Mouse (Mus musculus): ENCODE results near the gene Pilra. TPM values are rescaled to one million over a fixed set of nuclear protein-coding genes. Genes with fewer than 3 reads are reported as not detected.

Pilra gene
- polyA plus RNA-seq, 1 experiment from 2014 or later, result 12.5 TPM

DNA sequence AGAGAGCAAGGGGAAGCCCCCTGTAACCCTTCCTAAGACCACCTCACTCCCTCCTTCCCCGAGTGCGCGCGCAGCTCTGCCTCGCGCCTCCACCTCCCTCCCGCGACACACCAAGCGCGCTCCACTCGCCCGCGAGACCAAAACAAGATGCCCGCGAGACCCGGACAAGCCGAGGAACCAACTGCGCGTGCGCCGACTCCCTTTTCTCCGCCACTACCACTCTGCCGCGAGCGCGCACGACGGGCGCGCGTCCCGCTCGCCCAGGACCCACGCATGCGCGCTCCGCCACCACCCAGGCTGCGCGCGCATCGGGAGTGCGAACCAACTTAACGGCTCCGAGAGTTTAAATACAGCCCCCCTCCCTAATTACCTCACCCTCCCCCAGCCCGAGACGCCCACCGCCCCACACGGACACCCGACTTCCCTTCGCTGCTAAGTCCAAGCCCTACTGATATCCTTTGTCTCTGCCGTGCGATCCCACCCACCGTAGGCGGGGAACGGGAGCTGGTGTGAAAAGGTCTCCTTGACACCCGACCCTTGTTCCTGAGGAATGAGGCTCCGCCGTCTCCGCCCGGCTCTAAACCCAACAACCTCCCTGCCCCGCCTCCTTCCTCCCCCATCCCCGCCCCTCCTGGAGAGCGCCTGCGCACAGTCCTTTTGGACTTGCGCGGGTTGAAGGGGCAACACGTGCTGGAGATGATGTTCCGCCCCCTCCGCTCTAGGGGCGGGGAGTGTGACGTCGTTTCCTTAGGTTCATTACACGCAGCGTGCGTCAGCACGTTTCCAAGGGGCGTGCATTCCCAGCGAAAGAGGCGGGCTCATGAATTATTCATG is 49.8 kb downstream of the Pilra start:
- H3K4me3 ChIP-seq (ENCODE audit: low read depth, low read length), result peak overlapping the region; percentile 63
- under 1% methylated on average over 77 of the region's 79 CpGs for WGBS

DNA sequence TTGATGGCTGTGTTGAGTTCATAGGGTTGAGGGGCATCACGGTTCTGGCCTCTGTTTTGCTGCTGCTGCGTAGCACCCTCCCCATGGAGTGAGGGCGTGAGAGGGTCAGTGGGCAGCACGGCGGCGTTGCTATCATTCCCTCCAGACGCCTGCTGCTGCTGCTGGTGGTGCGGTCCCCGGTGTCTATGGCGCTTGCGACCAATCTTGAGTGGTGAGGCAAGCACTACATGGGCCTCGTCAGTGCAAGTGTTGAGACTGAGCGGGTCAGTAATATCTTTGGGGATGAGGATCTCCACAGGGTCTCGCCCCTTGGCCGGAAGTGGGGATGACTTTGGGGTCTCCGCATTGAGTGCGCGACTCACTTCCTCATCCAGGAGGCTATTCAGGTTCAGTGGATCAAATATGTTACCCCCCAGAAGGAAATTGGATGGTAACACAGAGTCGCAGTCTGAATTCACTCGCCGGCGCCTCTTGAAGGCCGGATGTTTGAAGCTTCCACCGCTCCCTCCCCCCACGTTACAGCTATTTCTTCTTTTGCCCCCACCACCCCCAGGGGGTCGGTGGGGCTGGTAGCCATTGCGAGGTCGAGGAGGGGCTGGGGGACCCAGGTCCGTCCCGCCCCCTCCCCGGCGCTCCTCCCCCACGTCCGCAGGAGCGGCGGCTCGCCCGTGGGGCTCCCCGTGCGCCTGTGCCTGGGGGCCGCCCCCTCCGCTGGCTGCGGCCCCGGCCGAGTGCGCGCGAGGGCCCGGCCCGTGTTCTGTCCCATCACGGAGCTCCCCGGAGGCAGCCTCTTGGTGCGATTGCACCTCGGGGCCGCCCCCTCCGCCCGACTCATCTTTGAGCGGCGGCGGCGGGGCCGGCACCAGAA is 50.7 kb downstream of the Pilra start:
- peak; percentile 64 for DNase-seq (ENCODE audit: low spot score)
- H3K9ac ChIP-seq (replicated peaks; ENCODE audit: low read depth), result peak overlapping the region; percentile 80
- H3K36me3 ChIP-seq (ENCODE audit: insufficient read depth, low read length), result peaks cover 13% of the 10 kb centered on the region
- H3K9me3 ChIP-seq (ENCODE audit: low read length), result no peaks in the 10 kb centered on the region
- H3K4me1 ChIP-seq (ENCODE audit: insufficient read depth, low read depth, low read length), result peaks cover 26% of the 10 kb centered on the region
- whole genome bisulfite sequencing, result 4% methylated on average over 34 of the region's 62 CpGs
- H3K27ac ChIP-seq (ENCODE audit: low read length), result peak overlapping the region; percentile 99
- H3K4me3 ChIP-seq (ENCODE audit: low read depth, low read length), result peak overlapping the region; percentile 63
- TF ChIP-seq EP300 (IDR thresholded peaks at IDR 0.05), result no peak
- no peak for TF ChIP-seq CTCF (IDR thresholded peaks at IDR 0.05)
- no peaks in the 10 kb centered on the region for H3K27me3 ChIP-seq (replicated peaks; ENCODE audit: insufficient read depth, low read length)
- peak overlapping the region; percentile 85 for H3K4me2 ChIP-seq (replicated peaks; ENCODE audit: low read depth, low read length)
- ATAC-seq, result peak; percentile 3; the same call in 1 of the 2 replicates

More for the DNA sequence above, 49.8 kb downstream of the Pilra start:
- Histone ChIP-seq H3K4me2 (replicated peaks; ENCODE audit: low read depth, low read length) (peak overlapping the region; percentile 85), H3K27ac (ENCODE audit: low read length) (peak overlapping the region; percentile 99), H3K27me3 (replicated peaks; ENCODE audit: insufficient read depth, low read length) (no peaks in the 10 kb centered on the region), H3K9me3 (ENCODE audit: low read length) (no peaks in the 10 kb centered on the region), H3K36me3 (ENCODE audit: insufficient read depth, low read length) (peaks cover 7% of the 10 kb centered on the region), H3K9ac (replicated peaks; ENCODE audit: low read depth) (peak overlapping the region; percentile 80), H3K4me1 (ENCODE audit: insufficient read depth, low read depth, low read length) (peaks cover 26% of the 10 kb centered on the region)
- DNase-seq (ENCODE audit: low spot score) (peak; percentile 99), ATAC-seq (peak; percentile 90)
- no peak for TF ChIP-seq CTCF (IDR thresholded peaks at IDR 0.05)
- no peak for TF ChIP-seq EP300 (IDR thresholded peaks at IDR 0.05)

DNA sequence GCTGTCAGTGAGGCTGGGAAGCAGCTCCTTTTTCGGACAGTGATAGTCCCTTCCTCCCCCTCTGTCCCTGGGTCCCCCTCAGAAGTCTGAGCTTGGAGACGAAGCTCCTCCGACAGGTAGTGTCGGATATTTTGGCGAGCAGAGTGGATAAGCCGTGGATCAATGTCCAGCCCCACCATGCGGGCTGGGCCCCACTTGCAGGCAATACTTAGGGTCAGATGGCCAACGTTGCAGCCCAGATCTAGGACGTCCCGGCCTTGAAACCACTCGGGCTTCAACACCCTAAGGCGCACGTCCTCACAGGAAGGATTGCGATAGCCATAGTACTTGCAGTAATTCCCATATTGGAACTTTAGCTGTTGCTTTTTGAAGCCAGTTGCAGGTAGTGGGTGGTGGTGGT is 51.5 kb downstream of the Pilra start:
- H3K9ac ChIP-seq (replicated peaks; ENCODE audit: low read depth), result peak overlapping the region; percentile 80
- 52% methylated on average over 14 of the region's 14 CpGs for WGBS
- H3K4me1 ChIP-seq (ENCODE audit: insufficient read depth, low read depth, low read length), result peaks cover 32% of the 10 kb centered on the region
- H3K4me2 ChIP-seq (replicated peaks; ENCODE audit: low read depth, low read length), result peak overlapping the region; percentile 85
- ATAC-seq (no peak), DNase-seq (ENCODE audit: low spot score) (no peak)
- H3K4me3 ChIP-seq (ENCODE audit: low read depth, low read length), result peak overlapping the region; percentile 63; the same call in 1 of the 2 replicates
- no peaks in the 10 kb centered on the region for H3K27me3 ChIP-seq (replicated peaks; ENCODE audit: insufficient read depth, low read length)
- peaks cover 17% of the 10 kb centered on the region for H3K36me3 ChIP-seq (ENCODE audit: insufficient read depth, low read length)
- 0 out of 2 replicates have a peak overlapping the region, but pooled peaks have one; percentile 99 for H3K27ac ChIP-seq (ENCODE audit: low read length)
- H3K9me3 ChIP-seq (ENCODE audit: low read length), result no peaks in the 10 kb centered on the region
- TF ChIP-seq EP300 (IDR thresholded peaks at IDR 0.05), result no peak
- no peak for TF ChIP-seq CTCF (IDR thresholded peaks at IDR 0.05)

DNA sequence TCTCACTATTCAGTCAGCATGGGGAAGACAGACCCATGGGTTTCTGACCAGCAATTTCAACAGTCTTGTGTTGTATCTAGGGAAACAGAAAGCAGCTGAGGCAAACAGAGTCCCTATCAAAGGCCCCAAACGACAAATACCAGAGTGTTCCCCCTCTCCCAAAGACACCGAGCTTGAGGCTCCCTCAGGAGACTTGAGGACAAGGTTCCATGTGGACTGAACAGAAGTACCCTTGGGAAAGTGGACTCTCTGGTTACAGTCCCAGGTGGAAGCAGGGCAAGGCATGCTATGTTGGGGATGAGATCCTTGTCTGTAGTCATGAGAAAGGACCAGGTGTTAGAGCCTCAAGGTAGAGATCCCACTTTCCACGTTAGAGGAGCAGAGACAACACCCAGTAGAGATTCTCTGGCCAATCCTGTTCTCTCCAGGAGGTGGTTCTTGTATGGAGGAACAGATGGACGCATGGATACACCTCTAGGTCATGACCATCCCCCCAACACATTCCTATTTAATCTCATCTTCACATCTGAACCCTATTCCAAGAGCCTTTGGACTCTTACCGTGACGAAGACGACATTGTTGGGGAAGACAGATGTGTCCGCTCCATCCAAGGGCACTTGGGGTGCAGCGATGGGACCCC is 52.1 kb downstream of the Pilra start:
- H3K4me3 ChIP-seq (ENCODE audit: low read depth, low read length), result no peak overlapping the region; the same call in 1 of the 2 replicates
- H3K36me3 ChIP-seq (ENCODE audit: insufficient read depth, low read length), result peaks cover 17% of the 10 kb centered on the region
- H3K4me1 ChIP-seq (ENCODE audit: insufficient read depth, low read depth, low read length), result peaks cover 33% of the 10 kb centered on the region
- no peaks in the 10 kb centered on the region for H3K27me3 ChIP-seq (replicated peaks; ENCODE audit: insufficient read depth, low read length)
- H3K27ac ChIP-seq (ENCODE audit: low read length), result no peak overlapping the region
- no peak for TF ChIP-seq CTCF (IDR thresholded peaks at IDR 0.05)
- DNase-seq (ENCODE audit: low spot score) (no peak), ATAC-seq (no peak)
- H3K9me3 ChIP-seq (ENCODE audit: low read length), result no peaks in the 10 kb centered on the region
- 45% methylated on average over 9 of the region's 9 CpGs for WGBS
- H3K9ac ChIP-seq (replicated peaks; ENCODE audit: low read depth), result peak overlapping the region; percentile 27; the same call in 1 of the 2 replicates
- H3K4me2 ChIP-seq (replicated peaks; ENCODE audit: low read depth, low read length), result peak overlapping the region; percentile 85

- H3K4me3 ChIP-seq (ENCODE audit: low read depth, low read length), result no peak overlapping the region
- 72% methylated on average over 13 of the region's 13 CpGs for WGBS
- no peak for DNase-seq (ENCODE audit: low spot score)
Measured at GRCm38 (mm10) chr5:137782776-137783522, 53.1 kb downstream of the Pilra start.

More at GRCm38 (mm10) chr5:137782776-137783522, 53.1 kb downstream of the Pilra start:
- peaks cover 32% of the 10 kb centered on the region for H3K4me1 ChIP-seq (ENCODE audit: insufficient read depth, low read depth, low read length)
- H3K9me3 ChIP-seq (ENCODE audit: low read length), result no peaks in the 10 kb centered on the region
- no peaks in the 10 kb centered on the region for H3K27me3 ChIP-seq (replicated peaks; ENCODE audit: insufficient read depth, low read length)
- no peak overlapping the region; the same call in 1 of the 2 replicates for H3K4me2 ChIP-seq (replicated peaks; ENCODE audit: low read depth, low read length)
- TF ChIP-seq EP300 (IDR thresholded peaks at IDR 0.05) (no peak), CTCF (IDR thresholded peaks at IDR 0.05) (no peak)
- no peak overlapping the region for H3K27ac ChIP-seq (ENCODE audit: low read length)
- peaks cover 17% of the 10 kb centered on the region for H3K36me3 ChIP-seq (ENCODE audit: insufficient read depth, low read length)
- 0 out of 2 replicates have a peak overlapping the region, but pooled peaks have one; percentile 27 for H3K9ac ChIP-seq (replicated peaks; ENCODE audit: low read depth)
- no peak for ATAC-seq
